Mouse (Mus musculus): ENCODE measurements around the gene Pon3.

Gene Pon3

DNA sequence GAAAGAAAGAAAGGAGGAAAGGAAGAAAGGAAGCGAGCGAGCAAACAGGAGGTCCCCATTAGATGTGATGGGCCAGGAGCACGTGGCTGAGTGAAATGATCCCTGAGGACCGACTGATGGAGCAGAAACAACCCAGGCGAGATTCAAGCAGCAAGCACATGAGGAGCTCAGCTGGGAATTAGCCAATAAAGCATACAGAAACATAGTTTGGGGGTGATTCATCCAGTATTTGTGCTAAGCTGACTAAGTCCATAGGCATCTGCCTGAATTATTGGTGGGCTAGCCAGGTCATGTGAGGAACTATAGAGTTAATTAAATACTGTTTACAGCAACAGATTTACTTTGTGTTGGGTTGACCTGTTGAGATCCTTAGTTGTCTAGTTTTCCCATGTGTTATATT lies 75.4 kb downstream of the Pon3 start:
- no peak for DNase-seq (ENCODE audit: low read depth, low spot score)

DNA sequence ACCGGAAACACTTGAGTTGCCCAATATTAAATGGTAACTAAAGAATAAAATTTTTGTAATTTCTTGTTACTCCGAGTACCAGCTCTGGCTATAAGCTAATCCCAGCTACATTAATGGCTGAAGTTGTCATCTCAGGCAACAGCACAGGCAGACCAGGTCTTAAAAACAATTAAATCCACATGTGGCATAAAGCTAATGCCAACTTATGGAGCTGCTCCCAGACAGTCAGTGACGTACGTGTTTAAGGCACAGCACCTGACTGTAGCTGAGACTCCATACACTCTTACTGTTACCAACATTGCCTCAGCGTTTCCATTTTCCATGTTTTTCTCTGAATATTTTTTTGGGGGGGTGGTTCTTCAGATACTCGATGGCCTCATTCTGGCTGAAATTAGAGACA lies 76.9 kb downstream of the Pon3 start:
- no peak for DNase-seq (ENCODE audit: low read depth, low spot score)

DNA sequence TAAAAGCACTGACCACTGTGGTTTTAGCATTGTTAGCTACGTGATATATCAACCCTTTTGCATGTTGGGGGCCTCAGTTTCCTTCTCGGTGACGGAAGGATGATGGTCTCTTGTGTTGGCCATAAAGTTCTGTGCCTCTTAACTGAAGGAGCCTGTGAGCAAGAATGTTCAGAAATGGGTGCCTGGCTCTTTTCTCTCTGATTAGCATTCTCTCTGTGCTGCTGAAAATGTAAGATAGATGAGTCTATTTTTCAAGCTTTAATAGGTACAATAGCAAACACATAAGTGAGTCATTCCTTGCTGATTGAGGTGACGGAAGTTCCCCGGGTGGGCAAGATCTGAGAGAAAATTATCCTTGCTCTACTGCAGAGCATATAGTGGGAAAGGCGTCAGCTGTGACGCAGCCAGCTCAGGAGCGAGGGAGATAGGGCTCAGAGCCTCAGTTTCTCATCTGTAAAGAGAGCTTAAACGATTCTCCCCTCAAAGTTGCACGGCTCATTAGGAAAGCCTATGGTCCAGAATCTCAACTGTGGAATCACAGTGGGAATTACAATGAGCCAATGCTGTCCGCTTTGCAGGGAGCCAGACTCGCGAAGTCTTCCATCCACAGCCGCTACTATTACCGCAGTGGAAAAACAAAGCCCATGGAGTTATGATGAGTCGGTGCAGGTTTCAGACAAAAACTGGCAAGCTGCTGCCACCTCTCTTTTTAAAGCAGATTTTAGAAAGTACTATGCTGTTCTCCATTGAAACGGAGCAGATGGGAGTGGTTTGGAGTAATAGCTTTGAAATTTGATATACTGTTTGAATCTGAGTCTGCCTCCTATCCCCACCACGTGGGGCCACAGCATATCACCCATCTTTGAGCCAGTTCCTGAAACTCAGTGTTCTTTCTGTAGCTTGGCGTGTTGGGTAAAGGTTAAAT lies 77.9 kb downstream of the Pon3 start:
- no peak for DNase-seq (ENCODE audit: low read depth, low spot score)

DNA sequence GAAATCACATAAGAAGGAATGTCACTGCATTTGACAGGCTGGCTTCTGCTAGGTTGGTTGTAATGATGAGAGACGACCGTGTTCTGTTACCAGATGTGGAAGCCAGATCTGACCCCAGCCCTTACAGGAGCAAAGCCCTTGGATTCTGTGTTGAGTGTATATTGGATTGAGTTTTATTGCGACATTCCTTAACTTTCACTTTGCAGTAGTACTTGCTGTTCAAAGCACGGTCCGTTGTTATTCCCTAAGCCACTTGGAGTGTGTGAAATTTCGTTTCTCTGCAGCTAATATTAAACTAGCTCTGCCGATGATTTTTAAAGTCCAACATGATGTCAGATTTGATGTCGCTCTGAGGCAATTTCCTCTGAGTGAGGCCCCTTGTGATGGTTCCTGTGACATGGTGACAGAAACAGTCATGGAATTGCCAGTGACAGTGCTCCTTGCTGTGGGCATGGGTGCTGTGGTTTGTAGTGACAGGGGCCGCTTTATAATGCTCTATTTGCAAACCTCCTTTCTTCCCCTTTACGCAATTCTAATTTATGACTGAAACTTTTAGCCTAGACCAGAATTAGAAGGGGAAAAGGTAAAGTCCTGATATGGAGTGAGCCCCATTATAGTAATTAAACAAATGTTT lies 81.8 kb downstream of the Pon3 start:
- DNase-seq (ENCODE audit: low read depth, low spot score): no peak

DNA sequence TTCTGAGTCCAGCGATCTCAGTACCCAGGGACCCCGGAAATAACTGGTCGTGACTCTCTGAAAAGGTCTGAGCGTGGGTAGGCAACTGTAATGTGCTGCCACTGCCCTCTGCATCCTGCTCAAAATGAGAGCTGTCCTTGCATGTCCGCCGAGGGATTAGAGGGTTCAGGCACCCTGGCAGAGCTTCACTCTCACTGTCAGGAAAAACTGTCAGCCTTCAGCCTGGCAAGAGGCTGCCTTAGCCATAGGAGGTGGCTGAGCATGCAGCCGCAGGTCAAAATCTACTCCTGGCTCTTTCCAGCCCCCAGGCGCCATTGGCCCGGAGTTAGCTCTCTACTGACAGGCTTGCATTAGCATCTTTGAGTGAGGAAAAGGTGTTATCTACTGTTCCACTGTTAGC lies 83.5 kb downstream of the Pon3 start:
- peak; percentile 28 for DNase-seq (ENCODE audit: low read depth, low spot score)

DNA sequence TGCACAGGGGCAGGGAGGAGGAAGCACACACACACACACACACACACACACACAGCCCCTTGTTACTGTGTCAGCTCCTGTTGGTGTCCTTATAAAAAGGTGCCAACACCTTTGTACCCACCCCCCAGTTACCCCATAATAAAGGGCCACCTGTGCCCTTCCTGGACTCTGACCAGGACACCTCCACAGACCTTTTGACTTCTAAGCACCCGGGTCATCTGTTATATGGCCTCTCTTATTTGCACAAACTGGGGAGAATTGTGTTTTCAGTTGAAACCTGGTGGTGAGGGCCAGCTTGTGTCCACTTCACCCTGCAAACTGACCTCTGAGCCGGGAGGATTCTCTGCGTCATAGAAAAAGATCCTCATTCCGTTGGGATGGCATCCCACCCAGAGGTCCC lies 84.7 kb downstream of the Pon3 start:
- no peak for DNase-seq (ENCODE audit: low read depth, low spot score)

All from R1 (cell line).